Mouse (Mus musculus) adrenal gland, adult (tissue): ENCODE measurements around the gene Ctnnb1.

Experiments used
- DNase-seq, 2 experiments: peaks; one replicate each; pipeline ENCODE4 v3.0.0; 2022 to 2023; ENCODE audit warnings: low spot score in 1 of 2; ENCODE audit not compliant: inconsistent age in 2 of 2

Ctnnb1 gene

DNA sequence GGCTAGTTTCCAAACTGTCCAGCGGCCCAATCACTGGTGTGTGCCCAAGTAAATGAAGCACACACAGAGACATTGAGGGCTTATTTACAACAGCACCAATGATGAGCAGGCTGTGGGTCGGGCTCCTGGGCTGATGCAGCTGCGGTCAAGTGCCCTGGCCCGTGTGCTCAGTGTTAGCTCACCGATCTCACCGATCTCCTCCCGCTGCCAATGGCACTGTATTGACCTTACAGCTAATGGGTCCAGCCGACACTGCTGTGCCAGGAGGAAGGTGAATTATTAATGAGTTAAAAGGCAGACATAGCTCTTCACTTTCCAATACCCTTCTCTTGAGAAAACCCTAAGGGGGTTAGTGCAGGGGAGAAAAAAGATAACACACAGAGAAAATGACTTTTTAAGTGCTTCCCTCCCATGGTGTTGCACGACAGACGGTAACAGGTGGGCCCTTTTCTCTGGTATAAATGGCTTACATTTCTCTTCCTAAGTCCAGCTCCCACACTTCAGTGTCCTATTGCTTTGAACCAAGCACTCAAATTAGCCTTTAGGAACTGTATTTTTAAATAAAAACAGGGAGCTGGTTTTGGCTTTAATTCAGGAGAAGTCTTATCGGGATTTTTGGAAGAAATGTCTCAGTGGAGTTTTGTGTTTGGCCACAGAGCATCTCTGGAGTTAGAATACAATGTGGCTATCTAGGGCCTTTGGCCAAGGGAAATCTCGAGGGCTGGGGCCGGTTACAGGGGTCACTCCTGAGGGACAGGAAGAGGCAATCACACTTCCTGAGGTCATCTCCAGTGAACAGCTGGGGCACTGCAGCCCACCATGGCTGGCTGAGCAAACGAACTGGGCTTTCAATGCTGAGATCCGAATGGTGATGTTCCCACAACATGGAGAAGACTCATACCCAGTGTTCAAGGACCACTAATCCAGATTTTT, 65.5 kb downstream of the Ctnnb1 start:
- no peak for DNase-seq

- DNase-seq, result no peak
Measured at GRCm38 (mm10) chr9:120998696-120999095, 69.7 kb downstream of the Ctnnb1 start.

GRCm38 (mm10) chr9:121000641-121001320, 71.8 kb downstream of the Ctnnb1 start:
- DNase-seq, result peak; percentile 54 to 76

GRCm38 (mm10) chr9:121001681-121002540, 72.9 kb downstream of the Ctnnb1 start:
- peak; percentile 59 to 88 for DNase-seq

DNA sequence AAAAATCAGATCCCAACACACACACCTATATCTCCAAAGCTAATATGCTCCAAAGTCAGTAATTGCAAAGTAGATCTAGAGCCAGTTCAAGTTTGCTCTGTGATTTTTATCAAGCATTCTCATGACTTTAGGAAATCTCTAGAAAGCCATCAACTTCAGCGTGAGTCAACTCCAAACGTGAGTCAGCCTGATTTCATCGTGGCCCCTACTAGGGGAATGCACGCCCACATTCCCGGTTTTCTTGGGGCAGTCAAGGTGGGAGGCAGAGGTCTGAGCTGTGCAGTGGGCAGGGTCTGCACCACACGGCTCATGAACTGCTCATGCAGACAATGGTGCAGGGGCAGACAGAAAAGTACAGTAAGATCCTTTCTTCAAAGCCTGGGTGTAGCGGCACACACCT, 76.9 kb downstream of the Ctnnb1 start:
- DNase-seq, result peak; percentile 55 to 68
